Mouse (Mus musculus) embryo, embryonic 11.5 days (tissue): ENCODE measurements at regions not wholly inside any gene's neighbourhood (a gene's known extent, or its start where the extent isn't known, plus 50 kb on each side); places are given as distances from the start of the nearest gene placed in this dataset.
"Not testable (repeated sequence)": the region's sequence is repeated elsewhere in the genome, so short reads cannot be mapped to it uniquely, and the experiment has no call there.

Experiments
- DNase-seq: peaks from one replicate; pipeline ENCODE4 v3.0.0-alpha.2; 2012; ENCODE audit warnings: low read depth, low spot score

GRCm38 (mm10) chr15:91916946-91917345 lies 78.9 kb downstream of the Smgc start:
- DNase-seq, result no peak

DNA sequence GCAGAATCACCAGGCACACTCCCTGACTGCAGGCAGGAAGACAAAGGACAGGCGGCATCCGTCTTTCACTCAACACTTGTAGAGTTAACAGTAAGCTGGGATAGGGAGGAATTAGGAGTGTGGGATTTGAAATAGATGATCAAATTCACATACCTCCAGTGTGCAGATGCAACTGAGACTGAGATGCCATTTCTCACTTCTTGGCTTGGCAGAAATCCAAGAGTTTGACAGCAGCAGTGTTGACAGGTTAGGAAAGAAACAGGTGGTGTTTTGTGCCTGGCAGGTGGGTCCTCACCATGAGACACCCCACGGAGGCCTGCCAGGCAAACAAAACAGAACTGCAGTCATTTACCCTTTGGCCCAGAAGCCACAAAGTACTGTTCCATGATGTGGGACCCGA lies 79.8 kb downstream of the Smgc start:
- DNase-seq, result no peak

GRCm38 (mm10) chr15:91924542-91924941 lies 86.5 kb downstream of the Smgc start:
- DNase-seq, result no peak

- DNase-seq, result no peak
Measured at GRCm38 (mm10) chr15:91927492-91927891, 89.4 kb downstream of the Smgc start.

GRCm38 (mm10) chr15:91928511-91928910 lies 90.4 kb downstream of the Smgc start:
- DNase-seq, result no peak

DNA sequence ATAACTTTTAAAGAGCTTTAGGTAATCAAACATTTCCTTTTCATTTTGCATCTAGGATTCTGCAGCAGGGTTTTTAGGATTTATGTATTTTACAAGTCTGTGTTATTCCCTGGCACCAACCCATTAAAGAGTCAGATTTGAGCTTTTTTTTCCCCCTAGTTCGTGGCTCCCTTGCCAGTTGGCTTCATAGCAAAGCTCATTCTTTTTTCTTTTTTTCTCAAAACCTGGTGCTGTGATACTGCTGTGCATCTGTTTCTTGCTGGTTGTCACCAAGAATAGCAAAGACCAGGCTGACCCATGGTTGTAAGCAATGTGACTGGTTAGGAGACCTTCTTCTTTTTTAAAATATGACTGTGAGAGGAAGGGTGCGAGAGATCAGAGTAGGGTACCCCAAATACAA lies 93.7 kb upstream of the Cntn1 start:
- DNase-seq, result no peak

DNA sequence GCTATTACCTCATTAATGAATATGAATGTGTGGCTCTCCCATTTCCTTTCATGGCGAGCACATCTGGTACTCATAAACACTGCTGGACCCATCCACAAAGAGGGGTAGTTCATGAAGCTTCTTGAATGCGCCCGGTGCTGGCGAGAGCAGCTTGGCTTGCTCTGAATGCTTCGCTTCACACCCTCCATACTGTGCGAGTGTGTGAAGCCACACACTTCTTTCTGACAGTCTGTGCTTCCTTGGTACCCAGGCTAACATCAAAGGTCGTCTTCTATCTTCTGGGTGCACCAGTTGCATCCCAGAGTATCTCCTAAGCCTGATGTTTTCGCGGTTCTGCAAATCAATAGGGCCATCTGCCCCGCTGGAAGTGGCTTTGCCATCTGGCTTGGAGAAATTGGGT lies 85.8 kb upstream of the Cntn1 start:
- DNase-seq, result no peak

GRCm38 (mm10) chr15:91969378-91969777 lies 81.6 kb upstream of the Cntn1 start:
- DNase-seq, result peak; percentile 53

DNA sequence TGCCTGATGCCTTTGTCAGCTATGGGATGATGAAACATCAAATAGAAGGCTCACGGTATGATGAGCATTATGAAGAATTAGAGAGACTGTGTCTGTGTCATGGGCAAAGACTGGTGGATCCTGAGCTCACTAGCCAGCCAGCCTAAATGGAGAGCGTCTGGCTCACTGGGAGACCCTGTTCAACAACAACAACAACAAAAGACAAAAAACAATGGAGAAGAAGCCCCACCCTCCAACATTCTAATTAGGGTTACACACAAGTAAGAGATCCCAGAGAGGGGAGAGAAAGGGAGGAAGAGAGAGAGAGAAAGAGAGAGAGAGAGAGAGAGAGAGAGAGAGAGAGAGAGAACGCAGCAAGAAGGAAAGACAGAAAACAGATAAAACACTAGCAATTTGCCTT lies 79.6 kb upstream of the Cntn1 start:
- no peak for DNase-seq

DNA sequence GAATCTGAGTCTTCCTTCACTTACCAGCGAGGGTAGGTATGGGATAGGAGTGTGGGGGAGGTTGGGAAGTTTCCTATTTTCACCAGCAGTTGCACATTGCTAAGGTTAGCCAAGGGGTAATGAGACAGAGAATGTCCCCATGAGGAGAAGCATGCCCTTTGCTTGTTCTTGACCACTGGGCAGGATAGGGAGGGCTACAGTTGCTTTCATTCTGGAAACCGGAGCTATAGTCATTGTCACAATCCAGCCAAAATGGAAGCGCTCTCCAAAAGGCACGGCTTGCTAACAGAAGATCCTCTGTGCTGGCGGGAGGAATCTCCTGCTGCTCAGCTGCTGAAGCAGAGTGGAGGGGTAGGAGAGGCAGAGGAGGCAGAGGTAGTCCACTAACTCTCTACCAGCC lies 79.1 kb upstream of the Cntn1 start:
- DNase-seq, result no peak

GRCm38 (mm10) chr15:91975606-91976005 lies 75.4 kb upstream of the Cntn1 start:
- DNase-seq, result no peak

- not testable (repeated sequence) for DNase-seq
Measured at GRCm38 (mm10) chr15:91983186-91983585, 67.8 kb upstream of the Cntn1 start.

- DNase-seq, result no peak
Measured at GRCm38 (mm10) chr15:92000086-92000485, 50.9 kb upstream of the Cntn1 start.
